Mouse (Mus musculus) kidney, adult 8-10 months (tissue): ENCODE data around the gene Calcoco2.
"Not testable (repeated sequence)": the region's sequence is repeated elsewhere in the genome, so short reads cannot be mapped to it uniquely, and the experiment has no call there.

Experiments used
- DNase-seq, 2 experiments: peaks; one replicate each; pipeline ENCODE4 v3.0.0; 2022

The Calcoco2 gene

DNA sequence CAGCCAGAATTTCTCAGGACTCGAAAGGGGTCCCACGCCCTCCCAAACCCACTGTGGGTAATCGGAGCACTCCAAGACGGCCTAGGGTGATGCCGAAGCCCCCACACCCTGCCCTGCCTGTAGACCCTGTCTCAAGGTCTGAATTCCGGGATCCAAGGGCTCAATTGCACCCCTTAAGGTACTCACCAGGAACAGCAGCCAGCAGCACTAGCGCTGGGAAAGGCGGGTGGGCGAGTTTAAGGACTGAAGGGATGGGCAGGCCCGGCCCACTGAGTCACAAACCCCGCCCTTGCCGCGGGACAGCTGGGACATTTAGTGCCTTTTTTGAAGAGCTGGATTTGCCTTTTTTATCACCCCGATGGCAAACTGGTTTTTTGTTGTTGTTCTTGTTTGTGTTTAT is at the start of gene Calcoco2:
Gene Calcoco2, minus strand, starts transcription at position 214 of the 400 bp plus-strand sequence.
- no peak for DNase-seq

DNA sequence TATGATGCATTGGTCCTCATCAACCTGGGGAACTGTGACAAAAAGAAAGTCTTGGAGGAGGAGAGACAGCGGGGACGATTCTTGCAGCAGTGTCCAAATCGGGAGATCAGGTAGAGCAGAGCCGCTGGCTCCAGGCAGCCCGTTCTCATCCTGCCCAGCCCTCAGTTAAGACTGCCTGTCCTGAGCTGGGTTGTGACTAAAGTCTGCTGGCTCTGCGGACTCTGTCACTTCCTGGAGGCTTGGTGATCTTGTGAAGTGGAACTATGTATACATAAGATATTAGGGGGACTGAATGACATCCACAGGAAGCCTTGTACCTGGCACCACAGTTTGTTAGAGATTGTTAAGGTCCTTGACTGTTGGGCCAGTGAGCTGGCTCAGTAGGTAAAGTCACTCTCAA is 35.7 kb upstream of the Calcoco2 start:
- DNase-seq: no peak

DNA sequence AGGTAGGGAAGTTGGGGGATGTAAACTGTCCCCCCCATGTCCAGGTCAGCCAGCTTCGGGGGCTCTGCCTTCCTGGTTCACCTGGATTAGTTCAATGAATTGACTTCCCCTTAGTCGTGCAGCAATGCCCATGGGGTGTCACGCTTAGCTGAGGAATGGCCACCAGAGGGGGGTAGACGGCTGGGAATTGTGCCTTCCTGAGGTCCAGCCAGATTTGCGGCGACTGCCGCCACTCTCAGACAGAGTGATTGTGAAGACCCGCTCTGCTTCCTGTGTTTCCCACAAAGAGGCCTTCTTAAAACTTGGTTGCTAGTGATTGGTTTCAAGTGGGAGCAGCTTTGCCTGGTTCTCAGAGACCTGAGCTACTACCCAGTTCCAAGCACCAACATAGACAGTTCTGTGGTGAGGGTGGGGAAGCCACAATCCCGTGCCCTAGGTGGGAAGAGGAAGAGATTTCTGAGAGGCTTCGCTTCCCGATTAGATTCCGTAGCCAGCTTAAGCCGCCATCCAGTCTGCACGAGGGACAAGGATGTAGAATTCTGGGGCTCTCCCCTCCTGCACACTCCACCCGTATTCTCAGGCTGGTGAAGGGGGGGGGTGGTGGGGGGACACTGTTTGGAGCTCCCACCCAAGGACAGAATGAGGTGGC is 34.0 kb upstream of the Calcoco2 start:
- DNase-seq: peak; percentile 66 to 79

DNA sequence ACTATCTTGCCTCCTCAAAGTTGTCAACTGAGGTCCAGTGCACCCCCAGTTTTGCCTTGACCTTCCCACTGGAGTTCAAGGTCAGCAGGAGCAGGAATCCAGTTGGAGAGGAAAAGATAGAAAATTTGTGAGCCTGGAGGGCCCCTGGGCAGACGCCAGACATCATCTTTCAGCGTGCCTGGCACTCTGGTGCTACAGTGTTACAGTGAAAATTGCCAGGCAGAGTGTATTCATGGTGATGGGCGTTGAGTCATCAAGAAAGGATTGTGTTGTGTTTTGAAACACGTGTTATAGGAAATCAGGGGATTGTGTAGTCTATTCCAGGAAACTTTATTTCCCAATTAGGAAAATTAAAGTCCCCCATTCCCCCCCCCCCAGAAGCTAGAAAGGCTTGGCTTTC is 32.0 kb upstream of the Calcoco2 start:
- no peak for DNase-seq

DNA sequence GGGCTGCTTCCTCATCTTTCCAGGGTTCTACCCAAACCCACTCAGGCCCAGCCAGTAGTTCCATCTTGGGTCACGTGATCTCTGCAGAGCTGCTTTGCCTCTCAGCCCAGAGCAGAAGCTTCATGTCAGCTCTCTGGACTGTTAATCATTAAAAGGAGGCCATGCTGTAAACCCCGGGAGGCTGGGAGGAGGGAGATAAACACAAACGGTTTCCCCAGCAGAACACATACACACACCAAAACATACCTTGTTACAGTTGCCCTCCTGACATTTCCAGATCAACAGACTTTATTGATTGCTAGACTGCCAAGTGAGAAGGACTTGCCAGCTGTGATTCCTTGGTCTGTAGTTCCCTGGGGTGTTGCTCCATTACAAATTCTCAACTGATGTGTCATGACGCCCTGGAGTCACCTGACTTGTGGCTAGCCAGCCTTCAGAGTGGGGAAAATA is 29.0 kb upstream of the Calcoco2 start:
- DNase-seq: peak; percentile 66 to 80

DNA sequence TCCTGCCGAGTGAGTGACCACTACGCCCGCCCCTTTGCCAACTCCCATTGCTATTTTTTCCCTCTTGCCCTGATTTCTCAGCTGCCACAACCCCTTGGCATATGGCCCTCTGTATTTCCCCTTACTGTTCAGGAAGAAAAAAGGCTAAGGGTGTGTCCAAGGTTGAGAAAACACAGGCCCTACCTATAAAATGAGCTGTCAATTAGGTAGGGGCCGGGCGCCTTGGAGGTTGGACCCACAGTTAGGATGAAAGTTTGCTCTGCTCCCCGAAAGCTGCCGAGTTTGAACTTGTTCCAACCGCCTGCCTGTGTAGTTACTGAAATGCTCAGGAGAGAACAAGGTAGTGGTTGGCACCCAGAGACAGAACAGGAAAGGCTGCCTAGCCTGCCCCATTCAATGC is 24.1 kb upstream of the Calcoco2 start:
- DNase-seq: no peak

DNA sequence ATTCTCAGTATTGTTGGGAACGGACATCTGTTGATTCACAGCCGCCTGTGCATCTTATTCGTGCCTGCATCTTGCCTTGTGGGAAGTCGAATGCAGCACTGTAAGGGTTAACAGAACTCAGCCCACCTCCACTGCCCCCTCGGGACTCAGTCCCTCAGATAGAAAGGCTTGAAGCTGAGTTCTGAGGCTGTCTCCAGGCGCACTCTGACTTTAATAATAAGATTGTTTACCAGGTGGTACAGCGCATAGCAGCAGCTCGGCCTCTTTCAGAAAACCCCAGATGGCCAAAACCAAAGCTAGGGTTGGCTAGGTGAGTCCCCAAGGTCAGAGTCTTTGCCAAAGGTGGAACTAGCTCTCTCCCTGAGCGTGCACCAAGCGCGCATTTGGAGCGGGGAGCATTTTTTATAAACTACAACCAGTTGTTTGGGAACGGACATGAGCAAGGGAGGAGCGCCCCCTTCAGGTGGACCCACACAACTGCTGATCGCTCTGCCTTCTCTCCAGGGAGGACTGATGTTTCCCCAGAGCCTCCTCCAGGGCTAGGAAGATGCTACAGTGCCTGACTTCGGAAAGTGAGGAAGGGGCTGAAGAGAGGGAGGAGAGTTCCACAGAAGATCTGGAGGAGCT is 21.6 kb upstream of the Calcoco2 start, which contains the start of gene Ttll6:
Gene Ttll6, plus strand, starts transcription at position 548 of the 627 bp plus-strand sequence.
- DNase-seq: peak; percentile 42 to 43

DNA sequence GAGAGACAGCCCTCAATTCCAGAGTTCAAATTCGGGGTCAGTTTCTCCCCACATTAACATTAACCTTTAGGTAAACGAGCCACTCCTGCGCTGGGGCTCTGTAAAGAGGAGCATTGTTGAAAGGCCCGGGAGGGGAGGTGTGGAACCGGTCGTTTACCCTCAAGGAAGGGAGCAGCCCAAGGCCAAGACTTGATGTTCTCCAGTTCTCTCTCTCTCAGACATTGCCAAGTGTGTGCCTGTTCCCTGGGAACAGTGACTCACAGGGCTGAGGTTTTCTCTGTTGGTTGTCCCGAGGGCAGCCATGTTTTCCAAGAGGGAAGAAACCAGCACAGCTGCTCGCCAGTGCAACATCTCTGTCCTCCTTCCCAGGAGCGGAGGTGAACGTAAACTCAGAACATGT is 18.8 kb upstream of the Calcoco2 start:
- DNase-seq: no peak

DNA sequence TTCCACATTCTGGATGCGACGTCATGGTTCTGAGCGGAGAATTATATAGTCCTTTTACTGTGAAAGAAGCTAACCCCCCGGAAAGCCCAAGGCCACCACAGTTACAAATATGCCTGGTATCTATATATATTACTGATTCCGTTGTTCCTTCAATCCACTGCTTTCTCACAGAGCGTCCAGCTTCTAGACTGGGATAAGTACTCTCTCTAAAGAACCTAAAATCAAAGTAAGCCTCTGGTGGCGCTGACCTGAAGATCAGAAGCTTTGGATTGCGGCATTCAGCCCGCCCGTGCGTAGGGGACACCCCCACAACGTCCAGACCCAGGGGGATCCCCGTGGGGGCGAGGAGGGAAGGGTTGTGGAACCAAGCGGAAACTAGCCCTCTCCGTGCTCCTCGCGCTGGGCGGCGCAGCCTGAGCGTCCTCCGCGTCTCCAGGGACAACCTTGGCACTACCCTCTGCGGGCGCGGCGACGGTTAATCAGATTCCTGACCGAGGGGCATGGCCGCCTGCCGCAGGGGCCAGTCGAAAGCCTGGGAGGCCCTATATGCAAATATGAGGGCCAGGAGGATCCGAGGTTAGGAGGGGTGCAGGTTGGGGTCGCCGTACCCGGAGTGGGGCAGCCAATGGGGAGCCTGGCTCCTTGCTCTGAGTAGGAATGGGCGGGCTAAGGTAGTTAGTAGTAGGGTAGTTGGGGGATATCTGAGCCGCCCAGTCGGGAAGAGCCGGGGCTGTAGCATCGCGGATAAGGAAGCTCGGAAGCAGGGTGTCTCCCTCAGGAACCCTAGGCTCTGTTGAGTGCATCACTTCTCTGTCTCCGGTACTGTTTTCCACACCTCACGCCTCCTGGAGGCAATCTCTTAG is 12.5 kb upstream of the Calcoco2 start:
- DNase-seq: peak; percentile 5 to 11

DNA sequence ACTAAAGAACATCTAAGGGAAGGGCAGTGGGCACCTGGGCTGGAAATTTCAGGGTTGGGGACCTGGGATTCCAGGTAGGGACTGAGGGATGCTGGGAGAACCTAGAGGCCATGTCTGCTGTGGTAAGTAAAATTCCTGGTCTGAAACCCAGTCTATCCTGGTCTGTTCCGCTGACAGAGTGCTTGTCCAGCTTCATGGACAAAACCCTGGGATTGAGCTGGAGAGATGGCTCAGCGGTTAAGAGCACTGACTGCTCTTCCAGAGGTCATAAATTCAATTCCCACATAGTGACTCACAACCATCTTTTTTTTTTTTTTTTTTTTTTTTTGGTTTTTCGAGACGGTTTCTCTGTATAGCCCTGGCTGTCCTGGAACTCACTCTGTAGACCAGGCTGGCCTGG is 11.0 kb upstream of the Calcoco2 start:
- not testable (repeated sequence) for DNase-seq

DNA sequence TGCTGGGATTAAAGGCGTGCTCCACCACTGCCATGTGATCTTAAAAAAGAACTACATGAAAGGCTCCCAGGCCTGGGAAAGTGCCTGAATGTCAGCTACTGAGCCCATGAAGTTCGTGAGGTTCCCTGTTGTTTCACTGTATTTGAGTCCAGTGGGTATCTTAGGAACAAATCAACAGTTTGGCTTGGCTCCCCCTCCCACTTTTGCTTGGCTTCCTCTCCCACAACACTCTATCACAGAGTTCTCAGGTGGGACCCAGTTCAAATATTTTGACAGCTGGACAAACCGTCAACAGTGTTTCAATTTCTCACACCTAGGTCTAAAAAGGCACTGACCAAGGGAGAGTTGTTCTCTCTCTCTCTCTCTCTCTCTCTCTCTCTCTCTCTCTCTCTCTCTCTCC is 7.6 kb upstream of the Calcoco2 start:
- no peak for DNase-seq

DNA sequence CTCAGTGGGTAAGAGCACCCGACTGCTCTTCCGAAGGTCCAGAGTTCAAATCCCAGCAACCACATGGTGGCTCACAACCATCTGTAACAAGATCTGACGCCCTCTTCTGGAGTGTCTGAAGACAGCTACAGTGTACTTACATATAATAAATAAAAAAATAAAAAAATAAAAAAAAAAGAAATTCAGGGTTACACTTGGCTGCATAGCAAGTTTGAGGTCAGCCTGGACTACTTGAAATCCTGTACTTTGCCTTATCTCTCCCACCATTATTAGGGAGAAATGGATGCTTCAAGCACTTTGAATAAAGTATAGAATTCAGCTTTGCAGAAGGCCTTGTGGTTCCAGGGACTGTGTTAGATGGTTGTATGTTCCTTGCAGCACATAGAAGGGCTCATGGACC is 5.2 kb upstream of the Calcoco2 start:
- not testable (repeated sequence) for DNase-seq

DNA sequence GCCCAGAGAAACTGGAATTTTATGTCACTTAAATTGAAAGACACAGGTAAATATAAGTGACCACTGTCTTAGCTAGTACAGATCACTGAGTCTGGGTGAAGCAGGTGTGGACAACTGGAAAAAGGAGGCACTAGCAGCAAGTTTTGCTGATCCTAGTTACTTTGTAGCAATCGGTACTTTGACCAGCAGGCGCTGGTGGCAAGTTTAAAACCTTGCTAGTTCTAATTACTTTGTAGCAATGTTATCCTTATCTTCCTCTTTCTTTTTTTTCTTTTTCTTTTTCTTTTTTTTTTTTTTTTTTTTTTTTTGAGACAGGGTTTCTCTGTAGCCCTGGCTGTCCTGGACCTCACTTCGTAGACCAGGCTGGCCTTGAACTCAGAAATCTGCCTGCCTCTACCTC is 4.4 kb upstream of the Calcoco2 start:
- no peak for DNase-seq

DNA sequence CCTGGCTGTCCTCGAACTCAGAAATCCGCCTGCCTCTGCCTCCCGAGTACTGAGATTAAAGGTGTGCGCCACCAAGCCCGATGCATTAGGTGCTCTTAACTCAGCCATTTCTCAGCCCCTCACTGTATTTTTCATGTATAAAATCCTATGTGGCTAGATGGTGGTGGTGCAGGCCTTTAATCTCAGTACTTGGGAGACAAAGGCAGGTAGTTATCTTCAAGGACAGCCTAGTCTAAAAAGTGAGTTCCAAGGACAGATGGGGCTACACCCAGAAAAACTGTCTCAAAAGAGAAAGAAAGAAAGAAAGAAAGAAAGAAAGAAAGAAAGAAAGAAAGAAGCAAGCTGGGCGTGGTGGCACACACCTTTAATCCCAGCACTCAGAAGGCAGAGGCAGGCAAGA is 3.7 kb upstream of the Calcoco2 start:
- no peak for DNase-seq

DNA sequence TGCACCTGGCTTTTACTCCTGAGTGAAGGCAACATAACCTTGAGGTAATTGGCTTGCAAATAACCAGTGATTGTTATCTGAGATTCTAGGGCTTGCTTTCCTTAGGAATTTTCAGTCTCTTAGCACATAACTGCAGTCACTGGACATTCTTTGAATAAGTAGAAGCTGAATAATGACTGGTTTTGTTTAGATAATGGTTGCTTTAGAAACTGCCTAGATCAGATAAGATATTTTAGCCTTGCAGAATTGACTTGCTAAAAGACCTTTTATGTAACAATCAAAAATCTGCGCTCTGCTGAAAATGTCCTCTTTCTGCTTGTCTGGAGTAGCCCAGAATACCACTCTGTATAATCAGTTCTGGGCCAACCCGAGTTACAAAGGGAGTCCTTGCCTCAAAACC is 2.3 kb upstream of the Calcoco2 start:
- no peak for DNase-seq

DNA sequence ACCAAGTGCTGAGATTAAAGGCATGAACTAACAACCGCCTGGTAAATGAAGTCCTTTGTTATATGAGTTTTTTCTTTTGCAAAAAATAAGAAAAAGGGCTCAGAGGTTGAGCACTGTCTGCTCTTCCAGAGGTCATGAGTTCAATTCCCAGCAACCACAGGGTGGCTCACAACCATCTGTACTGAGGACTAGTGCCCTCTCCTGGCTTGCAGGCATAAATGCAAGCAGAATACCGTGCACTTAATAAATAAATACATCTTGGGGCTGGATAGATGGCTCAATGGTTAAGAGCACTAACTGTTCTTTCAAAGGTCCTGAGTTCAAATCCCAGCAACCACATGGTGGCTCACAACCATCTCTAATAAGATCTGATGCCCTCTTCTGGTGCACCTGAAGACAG is 814 bp downstream of the Calcoco2 start:
- DNase-seq: not testable (repeated sequence)

DNA sequence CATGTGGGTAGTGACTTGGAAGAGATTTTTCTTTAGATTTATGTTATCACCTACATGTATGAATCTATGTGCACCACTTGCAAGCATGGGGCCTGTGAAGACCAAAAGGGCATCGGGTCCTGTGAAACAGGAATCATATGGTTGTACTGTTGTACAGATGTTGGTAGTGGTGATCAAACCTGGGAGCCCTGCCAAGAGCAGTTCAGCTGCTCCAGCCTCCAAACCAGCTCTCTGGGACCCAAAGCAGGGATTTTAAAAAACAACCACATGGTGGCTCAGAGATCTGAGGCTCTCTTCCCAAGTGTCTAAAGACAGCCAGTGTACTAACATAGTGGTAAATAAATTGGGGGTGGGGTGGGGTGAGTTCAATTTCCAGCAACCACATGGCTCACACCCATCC is 3.4 kb downstream of the Calcoco2 start:
- no peak for DNase-seq

DNA sequence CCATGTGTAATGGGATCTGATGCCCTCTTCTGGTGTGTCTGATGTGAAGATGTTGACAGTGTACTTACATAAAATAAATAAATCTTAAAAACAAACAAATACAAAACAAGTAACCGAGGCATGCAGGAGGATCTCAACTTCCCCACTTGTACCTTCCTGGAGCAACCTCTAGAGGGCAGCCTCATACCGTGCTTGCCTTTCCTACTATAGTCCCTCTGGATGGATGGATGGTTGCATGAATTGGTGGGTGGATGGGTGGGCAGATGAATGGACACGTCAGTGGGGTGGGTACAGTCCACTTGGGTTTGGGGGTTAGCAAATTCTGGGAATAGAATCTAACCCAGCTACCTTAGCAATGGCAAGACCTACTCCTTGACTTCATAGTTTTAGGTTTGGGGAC is 18.4 kb downstream of the Calcoco2 start:
- peak in 1 of 2 experiments; percentile 54 for DNase-seq

DNA sequence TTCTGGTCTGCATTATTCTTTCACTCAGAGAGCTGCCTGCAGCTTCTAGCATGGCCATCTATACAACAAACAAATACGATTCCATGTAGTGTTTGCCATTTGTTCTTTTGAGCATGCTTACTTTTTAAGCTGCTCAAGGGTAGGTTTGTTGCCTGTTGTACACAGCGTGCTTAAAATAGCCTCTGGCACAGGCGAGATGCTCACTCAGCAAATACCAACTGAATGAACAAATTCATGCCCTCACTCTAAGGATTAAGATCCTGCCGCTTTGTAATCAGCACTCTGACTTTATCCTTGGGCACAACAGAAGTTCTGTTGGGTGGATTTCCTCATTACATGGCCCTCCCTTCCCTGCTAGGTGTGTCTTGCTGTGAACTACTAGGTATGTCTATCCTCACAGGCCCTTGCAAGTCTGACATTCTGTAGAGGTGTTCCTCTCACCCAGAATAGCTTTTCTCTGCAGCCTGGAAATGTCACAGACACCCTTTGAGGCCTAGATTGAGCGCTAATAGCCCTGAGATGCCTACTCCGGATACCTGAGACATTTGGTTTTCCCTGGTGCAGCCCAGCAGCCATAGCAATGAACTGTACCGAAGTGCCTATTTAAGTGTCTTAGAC is 19.0 kb downstream of the Calcoco2 start:
- no peak for DNase-seq

DNA sequence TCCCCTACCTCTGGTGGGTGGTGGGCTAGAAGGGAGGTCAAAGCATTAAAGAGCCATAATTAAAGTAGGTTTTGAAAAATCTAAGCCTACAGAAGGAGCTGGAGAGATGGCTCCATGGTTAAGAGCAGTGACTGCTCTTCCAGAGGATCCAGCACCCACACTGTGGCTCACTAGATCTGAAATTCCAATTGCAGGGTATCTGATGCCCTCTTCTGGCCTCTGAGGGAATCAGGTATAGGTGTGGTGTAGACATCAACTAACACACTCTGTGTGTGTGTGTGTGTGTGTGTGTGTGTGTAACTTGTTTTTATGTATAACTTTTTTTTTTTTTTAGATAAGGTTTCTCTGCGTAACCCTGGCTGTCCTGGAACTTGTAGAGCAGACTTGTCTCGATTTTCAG is 20.7 kb downstream of the Calcoco2 start:
- DNase-seq: peak in 1 of 2 experiments; percentile 29

DNA sequence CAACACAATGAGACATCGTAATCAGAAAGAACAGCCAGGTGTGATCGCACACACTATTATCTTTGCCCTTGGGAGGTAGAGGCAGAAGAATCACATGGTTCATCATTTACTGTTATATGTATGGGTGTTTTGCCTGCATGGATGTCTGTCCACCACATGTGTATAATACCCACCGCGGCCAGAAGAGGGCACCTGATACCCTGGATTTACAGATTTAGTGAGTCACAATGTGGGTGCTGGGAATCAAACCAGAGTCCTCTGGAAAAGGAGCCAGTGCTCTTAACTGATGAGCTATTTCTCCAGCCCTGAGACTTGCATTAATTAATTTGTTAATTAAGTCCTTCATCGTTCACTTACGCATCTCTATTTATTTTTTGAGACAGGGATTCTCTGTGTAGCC is 23.8 kb downstream of the Calcoco2 start:
- DNase-seq: no peak

DNA sequence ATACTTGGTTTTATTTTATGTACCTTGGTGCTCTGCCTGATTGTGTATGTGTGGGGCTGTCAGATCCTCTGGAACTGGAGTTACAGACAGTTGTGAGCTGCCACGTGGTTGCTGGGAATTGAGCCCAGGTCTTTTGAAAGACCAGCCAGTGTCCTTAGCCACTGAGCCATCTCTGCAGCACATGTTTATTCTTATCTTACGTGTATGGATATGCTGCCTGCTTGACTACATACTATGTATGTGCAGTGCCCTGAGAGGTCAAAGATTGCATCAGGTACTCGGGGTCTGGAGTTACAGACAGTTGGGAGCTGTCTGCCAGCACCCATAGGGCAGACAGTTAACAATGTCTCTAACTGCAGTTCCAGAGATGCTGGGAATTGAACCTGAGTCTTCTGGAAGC is 29.1 kb downstream of the Calcoco2 start:
- DNase-seq: no peak

DNA sequence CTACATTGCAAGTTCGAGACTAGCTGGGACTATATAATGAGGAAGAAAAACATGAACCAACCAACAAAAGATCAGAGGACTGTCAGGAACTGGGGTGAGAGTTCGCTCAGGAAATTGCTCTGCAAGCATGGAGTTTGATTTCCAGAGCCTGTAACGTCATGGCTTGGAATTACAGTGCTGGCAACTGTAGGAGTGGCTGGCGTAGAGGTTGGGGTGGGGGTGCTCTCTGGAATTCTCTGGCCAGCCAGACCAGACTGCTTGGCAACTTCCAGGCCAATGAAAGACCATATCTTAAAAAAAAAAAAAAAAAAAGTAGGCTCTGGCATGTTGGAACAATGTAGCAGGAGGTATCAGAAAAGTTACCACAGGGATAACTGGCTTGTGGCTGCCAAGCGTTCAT is 31.0 kb downstream of the Calcoco2 start:
- DNase-seq: no peak
